Mouse (Mus musculus): ENCODE measurements around the gene Fam184b. TPM values are rescaled to one million over a fixed set of nuclear protein-coding genes. Genes with fewer than 3 reads are reported as not detected.

Gene Fam184b
- total and polyA plus RNA-seq, 3 experiments = 0.07 TPM; not detected in 2

DNA sequence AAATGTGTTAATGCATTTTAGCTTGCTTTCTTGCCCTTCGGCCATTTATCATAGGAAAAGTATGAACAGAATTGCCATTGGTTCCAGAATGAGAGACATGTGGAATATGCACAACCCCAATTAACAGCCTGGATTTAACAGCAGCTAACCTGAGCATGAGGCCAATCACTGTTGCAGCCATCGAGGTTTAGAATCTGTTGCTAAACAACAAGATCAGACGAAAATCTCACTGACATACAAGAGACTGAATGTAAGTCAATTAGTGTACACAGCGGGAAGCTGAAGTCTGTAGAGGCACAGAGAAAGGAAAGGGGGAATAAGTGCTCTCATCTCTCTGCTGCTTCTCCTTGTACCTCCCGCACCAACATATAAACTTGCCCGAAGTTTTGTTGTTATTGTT, 46.1 kb downstream of the Fam184b start:
- Histone ChIP-seq H3K4me3 (no peak overlapping the region), H3K79me2 (replicated peaks; ENCODE audit: control insufficient read depth, insufficient read depth, low read length) (no peaks in the 10 kb centered on the region), H3K27ac (no peak overlapping the region), H3K36me3 (ENCODE audit: control insufficient read depth, insufficient read depth, low read length) (no peaks in the 10 kb centered on the region), H3K27me3 (ENCODE audit: control insufficient read depth, insufficient read depth, low read length) (no peaks in the 10 kb centered on the region), H3K4me1 (ENCODE audit: control insufficient read depth, insufficient read depth, low read length) (no peaks in the 10 kb centered on the region), H3K9ac (ENCODE audit: low read depth, low read length) (no peak overlapping the region)
- WGBS = 82% methylated on average over 6 of the region's 6 CpGs
- no peak for DNase-seq
- intact Hi-C loops (cut with DNase I) = no loop called here
- no peak for TF ChIP-seq EP300 (IDR thresholded peaks at IDR 0.05; ENCODE audit: insufficient read depth, low read depth, low read length)
- TF ChIP-seq POLR2A (IDR thresholded peaks at IDR 0.05; ENCODE audit: insufficient read depth, low read depth, low read length) = no peak
- TF ChIP-seq CTCF (IDR thresholded peaks at IDR 0.05) = no peak

GRCm38 (mm10) chr5:45590094-45590493, 49.3 kb downstream of the Fam184b start:
- Histone ChIP-seq H3K27ac (no peak overlapping the region), H3K79me2 (replicated peaks; ENCODE audit: control insufficient read depth, insufficient read depth, low read length) (no peaks in the 10 kb centered on the region), H3K27me3 (ENCODE audit: control insufficient read depth, insufficient read depth, low read length) (no peaks in the 10 kb centered on the region), H3K36me3 (ENCODE audit: control insufficient read depth, insufficient read depth, low read length) (no peaks in the 10 kb centered on the region), H3K4me1 (ENCODE audit: control insufficient read depth, insufficient read depth, low read length) (no peaks in the 10 kb centered on the region), H3K4me3 (no peak overlapping the region), H3K9ac (ENCODE audit: low read depth, low read length) (no peak overlapping the region)
- intact Hi-C loops (cut with DNase I) = no loop called here
- TF ChIP-seq POLR2A (IDR thresholded peaks at IDR 0.05; ENCODE audit: insufficient read depth, low read depth, low read length) (no peak), EP300 (IDR thresholded peaks at IDR 0.05; ENCODE audit: insufficient read depth, low read depth, low read length) (no peak), CTCF (IDR thresholded peaks at IDR 0.05) (no peak)
- no peak for DNase-seq
- WGBS = 70% methylated on average over 4 of the region's 4 CpGs

DNA sequence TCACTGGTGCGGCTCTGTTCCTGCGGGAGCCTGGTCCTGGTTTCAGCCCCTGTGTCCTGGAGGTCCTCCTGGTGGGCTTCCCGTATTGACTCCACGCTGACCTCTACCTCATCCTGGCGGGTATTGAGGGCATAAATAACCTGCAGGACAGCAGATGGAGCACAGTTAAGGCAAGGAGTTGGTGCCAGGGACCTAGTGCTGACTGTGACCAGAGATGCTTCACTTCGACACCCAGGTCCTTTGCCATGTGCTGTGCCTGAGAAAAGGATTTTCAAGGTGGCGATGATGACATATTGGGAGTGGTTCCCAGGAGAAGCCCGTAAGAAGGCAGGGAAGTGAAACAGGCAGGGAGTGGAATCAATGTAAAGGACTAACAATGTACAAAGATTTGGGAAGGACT, 54.8 kb downstream of the Fam184b start:
- H3K36me3 ChIP-seq (ENCODE audit: control insufficient read depth, insufficient read depth, low read length) = no peaks in the 10 kb centered on the region
- DNase-seq = no peak
- no peak for TF ChIP-seq CTCF (IDR thresholded peaks at IDR 0.05)
- TF ChIP-seq POLR2A (IDR thresholded peaks at IDR 0.05; ENCODE audit: insufficient read depth, low read depth, low read length) = no peak
- TF ChIP-seq EP300 (IDR thresholded peaks at IDR 0.05; ENCODE audit: insufficient read depth, low read depth, low read length) = no peak
- H3K27me3 ChIP-seq (ENCODE audit: control insufficient read depth, insufficient read depth, low read length) = no peaks in the 10 kb centered on the region
- no peak overlapping the region for H3K27ac ChIP-seq
- H3K4me1 ChIP-seq (ENCODE audit: control insufficient read depth, insufficient read depth, low read length) = no peaks in the 10 kb centered on the region
- H3K9ac ChIP-seq (ENCODE audit: low read depth, low read length) = no peak overlapping the region
- H3K79me2 ChIP-seq (replicated peaks; ENCODE audit: control insufficient read depth, insufficient read depth, low read length) = no peaks in the 10 kb centered on the region
- WGBS = 79% methylated on average over 8 of the region's 8 CpGs
- intact Hi-C loops (cut with DNase I) = no loop called here
- no peak overlapping the region for H3K4me3 ChIP-seq

DNA sequence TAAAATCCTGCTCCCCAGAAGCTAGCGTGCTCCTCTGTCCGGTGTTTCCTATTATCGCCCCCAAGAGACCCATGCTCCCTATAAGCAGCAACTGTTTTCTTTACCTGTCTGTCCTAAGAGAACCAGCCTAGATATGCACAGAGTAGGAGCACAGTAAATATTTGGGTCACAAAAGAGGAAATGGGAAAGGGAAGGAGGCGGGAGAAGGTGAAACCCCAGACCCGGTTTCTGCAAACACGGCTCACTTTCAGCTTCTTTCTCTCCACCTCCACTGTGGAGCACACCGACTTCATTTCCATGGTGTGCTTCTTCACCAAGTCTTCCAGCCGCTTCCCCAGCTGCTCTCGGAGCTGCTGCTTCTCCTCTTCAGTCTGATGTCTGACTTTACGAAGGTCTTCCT, 59.1 kb downstream of the Fam184b start:
- no peaks in the 10 kb centered on the region for H3K79me2 ChIP-seq (replicated peaks; ENCODE audit: control insufficient read depth, insufficient read depth, low read length)
- no peak for DNase-seq
- no peaks in the 10 kb centered on the region for H3K4me1 ChIP-seq (ENCODE audit: control insufficient read depth, insufficient read depth, low read length)
- TF ChIP-seq EP300 (IDR thresholded peaks at IDR 0.05; ENCODE audit: insufficient read depth, low read depth, low read length) = no peak
- no peak for TF ChIP-seq POLR2A (IDR thresholded peaks at IDR 0.05; ENCODE audit: insufficient read depth, low read depth, low read length)
- TF ChIP-seq CTCF (IDR thresholded peaks at IDR 0.05) = no peak
- intact Hi-C loops (cut with DNase I) = no loop called here
- WGBS = 63% methylated on average over 10 of the region's 10 CpGs
- H3K27me3 ChIP-seq (ENCODE audit: control insufficient read depth, insufficient read depth, low read length) = no peaks in the 10 kb centered on the region
- no peak overlapping the region for H3K4me3 ChIP-seq
- no peak overlapping the region for H3K9ac ChIP-seq (ENCODE audit: low read depth, low read length)
- H3K27ac ChIP-seq = no peak overlapping the region
- no peaks in the 10 kb centered on the region for H3K36me3 ChIP-seq (ENCODE audit: control insufficient read depth, insufficient read depth, low read length)

GRCm38 (mm10) chr5:45577376-45577775, 62.0 kb downstream of the Fam184b start:
- Histone ChIP-seq H3K4me1 (ENCODE audit: control insufficient read depth, insufficient read depth, low read length) (no peaks in the 10 kb centered on the region), H3K36me3 (ENCODE audit: control insufficient read depth, insufficient read depth, low read length) (no peaks in the 10 kb centered on the region), H3K79me2 (replicated peaks; ENCODE audit: control insufficient read depth, insufficient read depth, low read length) (no peaks in the 10 kb centered on the region), H3K4me3 (no peak overlapping the region), H3K27me3 (ENCODE audit: control insufficient read depth, insufficient read depth, low read length) (no peaks in the 10 kb centered on the region), H3K9ac (ENCODE audit: low read depth, low read length) (no peak overlapping the region), H3K27ac (peak overlapping the region; percentile 31; the same call in 1 of the 2 replicates)
- no peak for TF ChIP-seq CTCF (IDR thresholded peaks at IDR 0.05)
- intact Hi-C loops (cut with DNase I) = no loop called here
- no peak for DNase-seq
- WGBS = 69% methylated on average over 1 of the region's 1 CpGs

GRCm38 (mm10) chr5:45576716-45577115, 62.7 kb downstream of the Fam184b start:
- Histone ChIP-seq H3K36me3 (ENCODE audit: control insufficient read depth, insufficient read depth, low read length) (no peaks in the 10 kb centered on the region), H3K27me3 (ENCODE audit: control insufficient read depth, insufficient read depth, low read length) (no peaks in the 10 kb centered on the region), H3K4me1 (ENCODE audit: control insufficient read depth, insufficient read depth, low read length) (no peaks in the 10 kb centered on the region), H3K4me3 (no peak overlapping the region), H3K27ac (no peak overlapping the region), H3K79me2 (replicated peaks; ENCODE audit: control insufficient read depth, insufficient read depth, low read length) (no peaks in the 10 kb centered on the region), H3K9ac (ENCODE audit: low read depth, low read length) (no peak overlapping the region)
- intact Hi-C loops (cut with DNase I) = no loop called here
- TF ChIP-seq POLR2A (IDR thresholded peaks at IDR 0.05; ENCODE audit: insufficient read depth, low read depth, low read length) (no peak), EP300 (IDR thresholded peaks at IDR 0.05; ENCODE audit: insufficient read depth, low read depth, low read length) (no peak), CTCF (IDR thresholded peaks at IDR 0.05) (no peak)
- WGBS = 81% methylated on average over 3 of the region's 3 CpGs
- no peak for DNase-seq
